Mouse (Mus musculus) forebrain, embryonic 11.5 days (tissue): ENCODE data around the gene Amz2. TPM values are rescaled to one million over a fixed set of nuclear protein-coding genes. Genes with fewer than 3 reads are reported as not detected.

Experiments
- ATAC-seq: fragments of 200-750 bp; cut with Nextera tagmentation; replicated peaks from 2 replicates; pipeline ENCODE4 v1.8.0; 2017; ENCODE audit warnings: moderate TSS enrichment; ENCODE audit not compliant: low FRiP score
- DNase-seq: peaks from one replicate; pipeline ENCODE4 v3.0.0-alpha.2; 2017; ENCODE audit warnings: low spot score
- H3K27ac ChIP-seq: fragments of 300-500 bp; sonication (generic); 2 replicates; pipeline ENCODE4 v1.5.1; 2014; ENCODE audit warnings: low read depth, low read length
- H3K27me3 ChIP-seq: fragments of 300-500 bp; sonication (generic); 2 replicates; pipeline ENCODE4 v1.6.1; 2014; ENCODE audit warnings: mild to moderate bottlenecking, low read length, mixed read lengths; ENCODE audit not compliant: control insufficient read depth, insufficient read depth
- H3K36me3 ChIP-seq: fragments of 300-500 bp; sonication (generic); 2 replicates; pipeline ENCODE4 v1.6.1; 2014; ENCODE audit warnings: mild to moderate bottlenecking, low read length, moderate library complexity, mixed read lengths; ENCODE audit not compliant: control insufficient read depth, insufficient read depth
- H3K4me1 ChIP-seq: fragments of 300-500 bp; sonication (generic); replicated peaks from 2 replicates; pipeline ENCODE4 v1.6.1; 2014; ENCODE audit warnings: low read length, mixed read lengths; ENCODE audit not compliant: control insufficient read depth, insufficient read depth
- H3K4me2 ChIP-seq: fragments of 300-500 bp; sonication (generic); 2 replicates; pipeline ENCODE4 v1.6.1; 2014; ENCODE audit warnings: low read depth, mild to moderate bottlenecking, low read length, moderate library complexity, mixed read lengths; ENCODE audit not compliant: severe bottlenecking
- H3K4me3 ChIP-seq: fragments of 300-500 bp; sonication (generic); 2 replicates; pipeline ENCODE4 v1.5.1; 2014; ENCODE audit warnings: low read depth, low read length
- H3K9ac ChIP-seq: fragments of 300-500 bp; sonication (generic); 2 replicates; pipeline ENCODE4 v1.6.1; 2014; ENCODE audit warnings: low read length
- H3K9me3 ChIP-seq: fragments of 300-500 bp; sonication (generic); 2 replicates; pipeline ENCODE4 v1.6.1; 2016; ENCODE audit warnings: low read length, mixed read lengths; ENCODE audit not compliant: control insufficient read depth
- WGBS: fragments of 180-500 bp; shearing (Covaris S2); extraction: QIAGEN DNeasy Blood & Tissue Kit; methylation state at CpG from one replicate; pipeline ENCODE4 v1.1.7; 2014; 5-methylcytosine and 5-hydroxymethylcytosine counted together
- polyA plus RNA-seq: library from polyadenylated mRNA; unstranded; fragments of >200 nt; fragmentation: Nextera tagmentation; extraction: Ambion mirVana; gene quantifications from 2 replicates; pipeline ENCODE4 v1.2.1, GENCODE M21; 2014

The Amz2 gene
- polyA plus RNA-seq, 1 experiment from 2014 or later = 48.2 TPM

- ATAC-seq = no peak
- WGBS = 93% methylated on average over 8 of the region's 8 CpGs
Observed at GRCm38 (mm10) chr11:109416709-109417420, 8.9 kb upstream of the Amz2 start.

GRCm38 (mm10) chr11:109417472-109418040 lies 8.2 kb upstream of the Amz2 start:
- H3K4me1 ChIP-seq = no peaks in the 10 kb centered on the region; the same call in 1 of the 2 replicates
- H3K9me3 ChIP-seq = no peaks in the 10 kb centered on the region
- H3K4me2 ChIP-seq = no peak overlapping the region
- WGBS = 90% methylated on average over 9 of the region's 9 CpGs
- no peaks in the 10 kb centered on the region for H3K36me3 ChIP-seq
- no peak overlapping the region for H3K4me3 ChIP-seq
- no peak overlapping the region for H3K9ac ChIP-seq
- no peaks in the 10 kb centered on the region for H3K27me3 ChIP-seq
- DNase-seq (no peak), ATAC-seq (no peak)
- no peak overlapping the region for H3K27ac ChIP-seq

More at GRCm38 (mm10) chr11:109416709-109417420, 8.9 kb upstream of the Amz2 start:
- no peak overlapping the region for H3K4me3 ChIP-seq
- H3K4me1 ChIP-seq = no peaks in the 10 kb centered on the region; the same call in 1 of the 2 replicates
- no peak overlapping the region for H3K4me2 ChIP-seq
- H3K9me3 ChIP-seq = no peaks in the 10 kb centered on the region
- H3K36me3 ChIP-seq = no peaks in the 10 kb centered on the region
- H3K27me3 ChIP-seq = no peaks in the 10 kb centered on the region
- H3K27ac ChIP-seq = no peak overlapping the region
- DNase-seq = no peak
- no peak overlapping the region for H3K9ac ChIP-seq

- Histone ChIP-seq H3K9me3 (no peaks in the 10 kb centered on the region), H3K4me3 (no peak overlapping the region), H3K4me2 (no peak overlapping the region), H3K4me1 (no peaks in the 10 kb centered on the region; the same call in 1 of the 2 replicates), H3K9ac (no peak overlapping the region), H3K27me3 (no peaks in the 10 kb centered on the region), H3K36me3 (no peaks in the 10 kb centered on the region), H3K27ac (no peak overlapping the region)
- DNase-seq = no peak
- ATAC-seq = no peak
- WGBS = 50% methylated on average over 4 of the region's 4 CpGs
Observed at GRCm38 (mm10) chr11:109419461-109419860, 6.3 kb upstream of the Amz2 start.

- WGBS = 44% methylated on average over 16 of the region's 16 CpGs
- H3K4me2 ChIP-seq = no peak overlapping the region
Observed at GRCm38 (mm10) chr11:109419961-109420566, 5.7 kb upstream of the Amz2 start.

GRCm38 (mm10) chr11:109420567-109420962 lies 5.2 kb upstream of the Amz2 start:
- no peak overlapping the region for H3K4me2 ChIP-seq
- H3K27ac ChIP-seq = no peak overlapping the region
- H3K4me1 ChIP-seq = no peaks in the 10 kb centered on the region; the same call in 1 of the 2 replicates
- no peaks in the 10 kb centered on the region for H3K36me3 ChIP-seq
- DNase-seq = no peak
- no peaks in the 10 kb centered on the region for H3K27me3 ChIP-seq
- H3K9me3 ChIP-seq = no peaks in the 10 kb centered on the region
- H3K4me3 ChIP-seq = no peak overlapping the region
- H3K9ac ChIP-seq = no peak overlapping the region
- 88% methylated on average over 14 of the region's 14 CpGs for WGBS
- no peak for ATAC-seq

More at GRCm38 (mm10) chr11:109419961-109420566, 5.7 kb upstream of the Amz2 start:
- Histone ChIP-seq H3K36me3 (no peaks in the 10 kb centered on the region), H3K9me3 (no peaks in the 10 kb centered on the region), H3K4me1 (no peaks in the 10 kb centered on the region; the same call in 1 of the 2 replicates), H3K4me3 (no peak overlapping the region), H3K9ac (no peak overlapping the region), H3K27ac (no peak overlapping the region), H3K27me3 (no peaks in the 10 kb centered on the region)
- DNase-seq (no peak), ATAC-seq (no peak)

GRCm38 (mm10) chr11:109421205-109421604 lies 4.5 kb upstream of the Amz2 start:
- no peak overlapping the region for H3K4me2 ChIP-seq
- H3K9me3 ChIP-seq = no peaks in the 10 kb centered on the region
- H3K27me3 ChIP-seq = no peaks in the 10 kb centered on the region
- H3K9ac ChIP-seq = no peak overlapping the region
- H3K4me3 ChIP-seq = no peak overlapping the region
- ATAC-seq (no peak), DNase-seq (no peak)
- 85% methylated on average over 5 of the region's 5 CpGs for WGBS
- H3K4me1 ChIP-seq = no peaks in the 10 kb centered on the region; the same call in 1 of the 2 replicates
- H3K27ac ChIP-seq = no peak overlapping the region
- no peaks in the 10 kb centered on the region for H3K36me3 ChIP-seq

GRCm38 (mm10) chr11:109422263-109422662 lies 3.5 kb upstream of the Amz2 start:
- H3K27ac ChIP-seq = no peak overlapping the region
- no peak for ATAC-seq
- H3K4me3 ChIP-seq = no peak overlapping the region
- no peak overlapping the region for H3K4me2 ChIP-seq
- H3K36me3 ChIP-seq = no peaks in the 10 kb centered on the region
- no peak for DNase-seq
- WGBS = 89% methylated on average over 4 of the region's 4 CpGs
- H3K9me3 ChIP-seq = no peaks in the 10 kb centered on the region
- no peaks in the 10 kb centered on the region for H3K27me3 ChIP-seq
- no peaks in the 10 kb centered on the region; the same call in 1 of the 2 replicates for H3K4me1 ChIP-seq
- H3K9ac ChIP-seq = no peak overlapping the region

- no peak overlapping the region for H3K4me3 ChIP-seq
- WGBS = 79% methylated on average over 1 of the region's 1 CpGs
- H3K27ac ChIP-seq = no peak overlapping the region
- no peaks in the 10 kb centered on the region for H3K9me3 ChIP-seq
- no peaks in the 10 kb centered on the region for H3K36me3 ChIP-seq
- no peak overlapping the region for H3K4me2 ChIP-seq
- no peaks in the 10 kb centered on the region; the same call in 1 of the 2 replicates for H3K4me1 ChIP-seq
- no peak for DNase-seq
- ATAC-seq = no peak
- H3K27me3 ChIP-seq = no peaks in the 10 kb centered on the region
- no peak overlapping the region for H3K9ac ChIP-seq
Observed at GRCm38 (mm10) chr11:109423294-109423693, 2.5 kb upstream of the Amz2 start.
